Mouse (Mus musculus): ENCODE measurements at regions not wholly inside any gene's neighbourhood (a gene's known extent, or its start where the extent isn't known, plus 50 kb on each side); places are given as distances from the start of the nearest gene placed in this dataset.

- TF ChIP-seq MXI1 (IDR thresholded peaks at IDR 0.05; ENCODE audit: low read depth, low read length) (no peak), USF1 (IDR thresholded peaks at IDR 0.05; ENCODE audit: low read depth, low read length) (no peak), MYC (IDR thresholded peaks at IDR 0.05; ENCODE audit: low read depth, low read length) (no peak), KAT2A (IDR thresholded peaks at IDR 0.05; ENCODE audit: insufficient replicate concordance, low read length) (no peak), RAD21 (IDR thresholded peaks at IDR 0.05; ENCODE audit: low read depth, low read length) (no peak), ZKSCAN1 (IDR thresholded peaks at IDR 0.05; ENCODE audit: borderline replicate concordance, low read depth, low read length) (no peak), ZC3H11A (IDR thresholded peaks at IDR 0.05; ENCODE audit: low read depth, low read length) (no peak), POLR2A (IDR thresholded peaks at IDR 0.05; ENCODE audit: low read depth, low read length) (no peak), CTCF (conservative IDR thresholded peaks at IDR 0.05 in 1 of 2, IDR thresholded peaks at IDR 0.05 in 1 of 2; ENCODE audit: low read depth in 2 of 2, low read length in 2 of 2) (no peak), SIN3A (IDR thresholded peaks at IDR 0.05; ENCODE audit: low read length) (no peak)
Observed at GRCm38 (mm10) chr8:60827241-60827640, 63.0 kb upstream of the Hpf1 start.
